Mouse (Mus musculus) cerebellum, adult 2 months (tissue): ENCODE data around the gene Tspan18.

Source experiments
- CTCF ChIP-seq: fragments of 200-500 bp; IDR thresholded peaks from 2 replicates; pipeline ENCODE4 v1.5.1; 2011; ENCODE audit warnings: low read depth, mild to moderate bottlenecking, control low read depth, low read length, moderate library complexity, borderline replicate concordance; ENCODE audit not compliant: insufficient read depth
- POLR2A ChIP-seq: fragments of 200-500 bp; IDR thresholded peaks from 2 replicates; pipeline ENCODE4 v1.6.1; 2011; ENCODE audit warnings: low read length, control low read depth, borderline replicate concordance; ENCODE audit not compliant: insufficient read depth

DNA sequence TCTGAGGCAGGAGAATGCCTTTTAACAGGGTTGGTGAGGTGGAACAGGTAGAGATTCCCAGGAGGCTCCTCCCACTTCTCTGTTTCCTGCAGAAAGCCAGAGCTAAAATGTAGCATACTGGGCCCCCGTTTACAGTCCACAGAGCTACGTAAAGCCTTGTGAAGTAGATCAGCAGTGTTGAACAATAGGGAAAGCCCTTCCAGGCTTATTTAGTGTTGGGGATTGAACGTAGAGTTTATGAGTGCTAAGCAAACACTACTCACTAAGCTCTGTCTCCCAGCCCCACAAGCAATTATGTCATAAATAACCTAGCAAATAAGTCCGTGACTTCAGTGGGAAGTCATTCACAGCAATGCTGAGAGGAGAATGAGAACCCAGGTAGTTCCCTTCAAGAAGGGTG, 76.7 kb downstream of the Tspan18 start:
- TF ChIP-seq CTCF (no peak), POLR2A (no peak)
